Mouse (Mus musculus) left cerebral cortex, adult 11 months (tissue): ENCODE results near the gene Ppp1cc.
"Not testable (repeated sequence)": the region's sequence is repeated elsewhere in the genome, so short reads cannot be mapped to it uniquely, and the experiment has no call there.

Experiments
- DNase-seq: peaks from one replicate; pipeline ENCODE4 v3.0.0; 2022; ENCODE audit warnings: low spot score

Gene Ppp1cc

DNA sequence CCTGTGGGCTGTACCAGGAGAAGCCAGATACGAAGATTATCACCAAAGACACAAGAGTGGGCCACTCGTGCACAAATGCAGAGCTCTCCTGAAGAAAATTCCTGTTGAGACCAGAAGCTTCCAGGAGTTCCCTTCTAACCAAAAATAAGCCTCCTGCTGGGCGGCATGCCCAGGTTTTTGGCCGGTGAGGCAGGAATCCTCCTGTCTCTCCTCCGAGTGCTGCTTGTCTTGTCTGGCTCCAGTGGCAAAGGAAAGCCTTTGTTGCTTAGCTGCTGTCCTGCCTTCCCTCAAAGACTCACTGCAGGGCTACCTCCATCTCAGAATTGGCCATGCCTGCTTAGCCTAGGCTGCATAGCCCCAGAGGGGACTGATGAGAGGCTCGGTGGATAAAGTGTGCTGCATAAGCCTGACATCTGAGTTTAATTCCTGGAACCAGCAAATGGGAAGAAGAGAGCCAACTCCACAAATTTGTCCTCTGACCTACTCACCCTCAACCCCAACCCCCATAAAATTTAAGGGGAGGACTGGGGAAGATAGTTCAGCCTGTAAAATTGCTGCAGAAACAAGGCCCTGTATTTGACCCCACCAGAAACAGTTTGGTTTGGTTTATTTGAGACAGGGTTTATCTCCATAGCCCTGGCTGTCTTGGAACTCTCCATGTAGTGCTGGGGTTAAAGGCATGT, 7.3 kb downstream of the Ppp1cc start:
- DNase-seq = no peak

DNA sequence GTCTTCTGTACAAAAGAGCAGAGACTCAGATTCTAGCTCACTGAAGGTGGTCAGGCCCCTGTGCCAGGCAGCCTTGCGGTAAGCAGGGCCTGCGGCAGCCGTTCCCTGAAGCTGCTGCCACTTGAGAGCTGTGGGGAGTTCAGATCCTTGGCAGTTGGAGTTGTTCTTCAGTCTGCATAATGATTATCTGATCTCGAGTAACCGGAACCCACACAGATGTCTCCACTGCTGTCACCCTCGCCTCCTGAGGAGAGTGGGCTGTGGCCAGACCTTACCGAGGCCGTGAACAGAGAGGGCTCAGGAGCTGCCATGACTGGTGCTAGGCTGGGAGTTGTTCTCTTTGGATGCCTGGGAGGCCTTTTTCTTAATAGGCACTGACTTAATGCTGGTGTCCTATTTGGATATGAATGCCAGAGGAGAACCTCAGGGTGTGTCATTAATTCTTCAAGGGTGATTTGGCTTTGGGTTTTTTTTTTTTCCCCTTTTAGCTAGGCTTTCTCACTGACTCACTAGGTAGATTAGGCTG, 8.6 kb downstream of the Ppp1cc start:
- no peak for DNase-seq

DNA sequence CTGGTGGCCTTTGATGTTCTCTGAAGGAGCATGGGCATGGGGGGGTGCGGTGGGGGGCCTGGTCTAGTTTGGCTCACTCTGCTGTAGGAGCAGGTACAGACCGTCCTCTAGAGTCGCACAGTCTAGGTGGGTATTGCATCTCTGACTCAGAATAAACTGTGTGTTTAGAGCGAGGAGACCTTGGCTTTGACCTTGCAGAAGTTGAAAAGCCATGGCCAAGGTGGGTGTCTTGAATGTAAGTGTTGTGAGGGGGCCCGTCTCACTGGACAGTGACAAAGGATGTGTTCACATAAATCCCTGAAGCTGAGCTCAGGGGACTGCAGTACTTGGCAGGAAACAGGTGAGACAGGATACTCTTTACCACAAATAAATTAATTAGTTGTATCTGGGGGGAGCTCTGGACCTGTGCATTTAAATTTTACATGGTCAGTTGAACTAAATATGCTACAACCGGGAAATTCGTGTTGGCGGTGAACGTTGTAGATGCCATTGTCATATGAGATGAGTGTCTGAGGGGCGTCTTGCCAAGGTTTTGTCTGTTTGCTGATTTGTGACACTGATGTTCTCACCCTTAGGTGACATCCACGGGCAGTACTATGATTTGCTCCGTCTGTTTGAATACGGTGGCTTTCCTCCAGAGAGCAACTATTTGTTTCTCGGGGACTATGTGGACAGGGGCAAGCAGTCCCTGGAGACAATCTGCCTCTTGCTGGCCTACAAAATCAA, 10.4 kb downstream of the Ppp1cc start:
- DNase-seq = no peak

DNA sequence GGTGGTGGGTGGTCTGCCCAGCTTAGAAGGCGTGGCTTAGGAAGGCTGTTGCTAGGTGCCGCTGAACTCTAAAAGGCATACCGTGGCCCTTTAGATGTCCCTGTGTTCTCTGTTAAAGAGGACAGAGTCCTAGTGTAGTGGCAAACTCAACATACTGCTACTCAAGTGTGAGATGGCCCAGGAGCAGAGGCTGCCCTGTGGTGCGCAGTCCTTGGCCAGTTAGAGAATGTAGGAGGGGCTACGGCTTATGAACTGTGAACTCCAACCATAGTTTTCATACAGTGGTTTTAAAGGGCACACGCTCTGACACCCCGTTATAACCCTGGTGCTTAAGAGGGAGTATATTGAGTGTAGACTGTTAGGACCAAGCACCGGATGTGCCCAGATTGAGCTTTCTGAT, 13.0 kb downstream of the Ppp1cc start:
- no peak for DNase-seq

DNA sequence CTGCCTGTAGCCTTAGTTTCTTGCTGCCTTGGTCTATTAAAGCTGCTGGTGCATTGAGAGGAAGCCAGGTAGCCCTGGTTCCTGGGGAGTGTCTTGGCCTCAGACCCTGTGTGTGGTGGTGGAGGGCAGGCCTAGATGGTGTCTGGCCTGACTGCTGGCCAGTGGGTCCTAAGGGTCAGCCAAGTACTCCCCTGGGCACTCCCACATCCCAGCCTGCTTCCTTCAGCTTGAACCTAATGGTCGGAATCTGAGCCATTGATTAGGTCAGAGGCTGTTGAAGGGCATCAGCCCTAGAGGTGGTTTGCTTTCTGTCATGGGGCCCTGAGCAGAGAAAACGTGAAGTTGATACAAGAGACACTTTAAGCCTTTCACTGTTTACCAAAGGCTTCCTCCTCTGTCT, 17.3 kb downstream of the Ppp1cc start:
- no peak for DNase-seq

DNA sequence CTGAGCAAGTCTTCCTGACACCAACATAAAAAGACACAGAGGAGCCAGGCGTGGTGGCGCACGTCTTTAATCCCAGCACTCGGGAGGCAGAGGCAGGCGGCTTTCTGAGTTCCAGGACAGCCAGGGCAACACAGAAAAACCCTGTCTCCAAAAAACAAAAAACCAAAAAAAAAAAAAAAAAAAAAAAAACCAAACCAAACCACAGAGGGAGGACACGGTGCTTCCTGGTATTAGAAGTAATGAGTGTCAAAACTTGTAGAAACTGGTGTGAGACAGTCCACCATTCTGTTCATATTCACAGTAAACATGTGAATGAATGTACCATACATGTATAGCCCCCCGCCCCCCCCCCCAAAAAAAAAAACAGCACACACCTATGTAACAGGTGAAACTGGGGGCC, 17.9 kb downstream of the Ppp1cc start:
- DNase-seq = no peak

DNA sequence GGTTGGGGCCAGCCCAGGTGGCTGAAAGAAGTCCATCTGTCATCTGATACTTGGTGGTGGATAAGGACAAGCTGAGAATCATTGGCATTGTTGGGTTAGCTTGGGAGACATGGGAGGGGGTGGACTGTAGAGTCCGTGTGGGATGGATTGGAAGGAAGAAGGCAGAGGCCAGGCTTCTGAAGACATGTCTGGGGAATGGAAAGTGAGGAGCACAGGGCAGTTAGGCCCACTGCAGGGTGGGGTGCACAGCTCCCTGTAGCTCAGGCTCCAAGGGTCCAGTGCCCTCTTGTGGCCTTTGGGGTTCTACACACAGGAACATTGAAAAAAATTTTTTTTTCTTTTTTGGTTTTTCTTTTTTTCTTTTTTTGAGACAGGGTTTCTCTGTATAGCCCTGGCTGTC, 18.3 kb downstream of the Ppp1cc start:
- DNase-seq = no peak

DNA sequence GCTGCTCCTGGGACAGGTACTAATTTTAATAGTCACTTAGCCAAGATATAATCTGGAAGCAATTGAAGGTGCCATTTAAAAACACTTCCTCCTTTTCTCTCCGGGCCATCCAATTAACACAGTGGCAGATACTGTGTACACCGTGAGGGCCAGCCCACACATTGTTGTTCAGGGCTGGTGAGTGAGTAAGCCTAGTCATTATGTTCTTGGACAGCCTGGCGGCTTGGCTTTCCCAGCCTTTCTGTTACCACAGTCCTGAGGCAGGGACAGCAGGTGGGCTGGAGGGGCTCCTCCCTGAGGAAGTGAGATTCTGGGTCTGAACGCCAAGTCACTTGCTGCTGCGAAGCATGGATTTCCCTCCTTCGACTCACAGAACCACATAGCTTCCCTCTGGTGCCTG, 21.6 kb downstream of the Ppp1cc start:
- no peak for DNase-seq

DNA sequence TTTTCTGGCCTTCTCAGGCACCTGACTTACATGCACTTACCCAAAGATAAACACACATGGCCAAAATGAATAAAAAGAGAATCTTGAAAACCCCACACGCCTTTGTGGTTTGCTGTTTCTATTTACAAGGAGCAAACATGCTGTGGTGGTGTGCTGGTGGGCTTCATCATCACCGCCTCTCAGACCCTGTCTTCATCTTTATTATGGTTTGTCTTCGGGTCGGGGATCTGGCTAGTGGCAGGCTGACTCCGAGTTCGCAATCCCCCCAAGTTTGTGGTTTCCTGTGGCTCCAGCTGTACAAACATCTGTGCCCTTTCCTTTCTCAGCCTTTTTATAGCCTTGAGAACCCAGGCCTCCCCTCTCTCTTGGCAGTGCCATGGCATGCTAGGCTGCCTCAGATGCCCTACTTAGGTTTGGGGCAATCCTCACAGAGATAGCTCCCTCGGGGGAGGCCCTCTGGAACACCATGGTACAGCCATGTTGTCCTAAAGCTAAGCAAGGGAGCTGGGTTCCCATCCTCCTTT, 26.3 kb downstream of the Ppp1cc start:
- DNase-seq = no peak

DNA sequence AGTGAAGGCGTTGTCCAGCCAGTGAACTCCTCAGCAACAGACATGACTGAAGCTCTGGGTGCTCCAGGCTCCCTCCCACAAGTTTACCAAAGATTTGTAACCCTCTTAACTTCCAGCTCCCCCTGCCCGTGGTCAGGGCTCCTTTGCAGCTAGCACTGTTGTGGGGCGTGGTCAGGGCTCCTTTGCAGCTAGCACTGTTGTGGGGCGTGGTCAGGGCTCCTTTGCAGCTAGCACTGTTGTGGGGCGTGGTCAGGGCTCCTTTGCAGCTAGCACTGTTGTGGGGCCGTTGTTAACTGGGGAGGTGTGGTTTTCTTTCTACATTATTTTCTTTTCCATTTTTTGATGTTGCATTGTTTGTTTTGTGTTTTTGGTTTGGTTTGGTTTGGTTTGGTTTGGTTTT, 26.8 kb downstream of the Ppp1cc start:
- not testable (repeated sequence) for DNase-seq

DNA sequence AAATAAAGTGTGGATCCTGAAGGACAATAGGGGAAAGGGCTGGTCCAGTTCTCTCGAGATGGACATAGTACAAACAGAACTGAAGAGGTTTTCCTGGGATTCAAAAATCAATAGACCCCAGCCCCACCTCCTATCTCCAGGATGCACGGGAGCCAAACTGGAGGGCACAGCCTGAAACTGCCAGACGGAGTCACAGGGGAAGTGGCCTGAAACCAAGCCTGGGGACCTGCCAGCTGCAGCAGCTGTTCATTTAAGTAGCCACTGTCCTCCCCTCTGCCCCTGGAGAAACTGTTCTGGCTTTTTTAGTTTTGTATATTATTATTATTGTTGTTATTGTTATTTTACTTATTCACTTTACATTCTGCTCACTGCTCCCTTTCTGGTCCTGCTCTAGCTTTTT, 31.0 kb downstream of the Ppp1cc start:
- DNase-seq = no peak

DNA sequence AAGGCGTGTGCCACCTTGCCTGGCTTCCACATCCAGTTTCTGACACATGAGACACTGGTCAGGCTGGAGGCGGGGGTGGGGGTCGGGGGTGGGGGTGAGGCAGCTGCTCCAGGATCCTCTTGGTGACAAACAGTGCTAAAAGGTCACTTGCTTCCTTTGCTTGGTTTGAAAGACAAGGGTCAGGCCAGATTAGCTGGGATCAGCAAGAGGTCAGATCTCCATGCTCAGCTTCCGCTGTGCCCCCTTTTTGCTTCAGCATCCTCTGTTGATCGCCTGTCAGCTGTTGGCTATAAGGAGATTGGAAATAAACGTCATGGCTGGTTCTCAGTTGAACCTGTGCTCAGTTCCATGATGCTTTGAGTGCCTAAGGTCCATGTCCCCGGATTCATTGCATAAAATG, 32.4 kb downstream of the Ppp1cc start:
- DNase-seq = no peak

DNA sequence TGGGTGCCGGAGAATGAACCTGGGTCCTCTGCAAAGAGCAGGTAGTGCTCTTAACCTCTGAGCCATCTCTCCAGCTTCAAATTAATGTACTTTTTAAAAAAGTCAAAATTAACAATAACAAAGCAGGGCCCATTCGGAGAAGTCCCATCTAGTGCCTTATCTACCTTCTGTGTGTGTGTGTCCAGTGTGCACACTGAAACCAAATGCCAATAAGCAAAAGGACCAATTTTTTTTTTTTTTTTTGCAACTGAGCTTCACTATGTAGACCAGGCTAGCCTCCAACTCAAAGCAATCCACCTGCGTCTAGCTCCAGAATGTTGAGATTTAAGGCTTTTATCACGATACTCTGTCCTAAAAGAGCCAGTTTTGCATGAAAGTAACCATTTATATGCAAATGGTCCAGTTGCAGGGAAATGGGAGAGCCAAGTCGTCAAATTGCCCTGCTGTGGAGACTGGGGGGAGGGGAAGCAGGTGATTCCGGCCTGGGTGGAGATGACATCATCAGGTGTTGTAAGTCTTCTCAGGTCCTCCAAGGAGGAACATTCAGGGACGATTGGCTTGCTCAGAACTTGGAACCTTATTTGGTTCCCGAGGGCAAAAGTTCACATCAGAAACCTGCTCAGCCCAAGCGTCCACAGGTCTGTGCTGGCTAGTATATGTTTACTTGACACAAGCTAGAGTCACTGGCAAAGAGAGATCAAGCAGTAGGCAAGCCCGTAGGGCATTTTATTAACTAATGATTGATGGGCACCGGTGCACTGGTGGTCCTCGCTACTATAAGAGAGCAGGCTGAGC, 33.4 kb downstream of the Ppp1cc start:
- no peak for DNase-seq

DNA sequence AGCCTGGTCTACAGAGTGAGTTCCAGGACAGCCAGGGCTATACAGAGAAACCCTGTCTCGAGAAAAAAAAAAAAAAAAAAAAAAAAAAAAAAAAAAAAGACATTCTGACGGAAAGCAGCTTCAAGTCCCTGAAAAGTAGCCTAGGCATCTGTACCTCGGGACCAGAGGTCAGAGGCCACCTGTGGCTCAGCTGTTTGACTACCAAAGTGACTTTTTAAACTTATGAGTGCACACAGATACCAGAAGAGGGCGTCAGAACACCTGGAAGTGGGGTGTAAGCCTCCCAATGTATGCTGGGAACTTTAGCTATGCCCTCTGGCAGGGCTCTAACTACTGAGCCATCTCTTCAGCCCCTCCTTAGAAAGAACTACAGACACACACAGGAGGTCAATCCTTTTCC, 34.3 kb downstream of the Ppp1cc start:
- DNase-seq = no peak

DNA sequence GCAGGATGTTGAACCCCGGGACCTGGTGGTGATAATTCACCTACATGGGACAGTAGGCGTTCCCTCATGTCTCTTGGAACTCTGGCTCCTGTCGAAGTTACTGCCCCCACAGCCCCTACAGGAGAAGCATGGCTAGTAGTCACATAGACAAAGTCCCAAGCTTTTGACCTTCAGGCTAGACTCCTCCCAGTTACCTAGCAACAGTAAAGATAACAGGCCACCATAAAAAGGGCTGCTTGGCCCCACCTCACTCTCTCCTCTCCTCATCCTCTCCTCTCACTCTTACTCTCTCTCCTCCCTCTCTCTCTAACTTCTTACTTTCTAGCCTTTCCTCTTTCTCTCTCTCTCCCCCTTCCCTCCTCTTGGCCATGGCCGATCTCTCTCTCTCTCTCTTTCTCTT, 42.8 kb downstream of the Ppp1cc start:
- DNase-seq = no peak

DNA sequence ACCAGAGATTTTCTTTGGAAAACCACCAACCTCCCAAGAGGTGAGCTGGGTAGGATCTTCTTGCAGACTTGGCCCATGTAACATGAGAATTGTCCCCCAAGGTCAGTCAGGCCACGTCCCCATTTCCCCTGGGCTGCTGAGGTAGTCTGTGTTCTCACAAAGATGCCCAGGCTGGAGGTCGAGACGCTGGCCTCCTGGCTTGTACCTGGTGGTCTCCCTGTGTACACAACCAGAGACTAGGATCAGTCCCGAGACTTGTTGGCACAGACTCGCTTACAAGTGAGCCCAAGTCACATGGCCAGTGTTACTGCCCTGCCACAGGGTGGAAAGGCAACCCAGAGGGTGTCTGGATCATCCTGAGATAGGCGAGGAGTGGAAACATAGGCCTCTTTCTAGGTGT, 43.8 kb downstream of the Ppp1cc start:
- DNase-seq = no peak

DNA sequence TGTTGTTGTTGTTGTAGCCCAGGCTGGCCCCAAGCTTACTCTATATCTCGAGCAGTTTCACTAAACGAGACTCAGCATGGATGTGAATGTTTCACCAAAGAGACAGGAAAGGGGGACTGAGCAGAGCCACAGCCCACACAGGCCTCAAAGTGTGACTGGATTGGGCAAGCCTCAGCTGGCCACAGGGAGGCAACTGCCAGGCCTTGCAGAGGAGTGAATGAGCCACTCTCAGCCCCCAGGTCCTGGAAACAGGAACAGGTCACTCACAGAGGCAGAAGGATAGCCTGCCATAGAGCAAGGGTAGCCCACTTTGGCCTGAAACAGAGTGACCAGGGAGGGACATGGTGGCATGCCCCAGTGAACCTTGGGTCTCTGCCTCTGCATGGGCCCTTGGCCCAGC, 46.1 kb downstream of the Ppp1cc start:
- DNase-seq = no peak

DNA sequence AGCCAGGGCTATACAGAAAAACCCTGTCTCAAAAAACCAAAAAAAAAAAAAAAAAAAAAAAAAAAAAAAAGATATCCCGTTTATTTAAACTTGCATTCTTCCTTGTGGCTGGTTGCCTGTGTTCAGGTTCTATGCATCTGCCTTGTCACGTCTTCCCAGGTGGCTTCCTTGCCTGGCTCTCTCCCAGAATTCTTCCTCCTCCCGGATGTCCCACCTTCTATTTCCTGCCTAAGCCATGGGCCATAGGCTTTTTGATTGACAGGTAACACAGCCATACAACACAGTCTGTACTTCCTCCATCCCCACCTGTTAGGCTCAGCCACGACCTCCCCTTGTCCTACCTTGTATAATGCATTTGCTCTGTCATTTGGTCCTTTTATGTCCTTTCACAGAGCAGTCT, 48.4 kb downstream of the Ppp1cc start, which contains the start of gene Hvcn1:
Gene Hvcn1 (plus strand): TSS at position 330 of the 400 bp plus-strand sequence.
- DNase-seq = no peak

DNA sequence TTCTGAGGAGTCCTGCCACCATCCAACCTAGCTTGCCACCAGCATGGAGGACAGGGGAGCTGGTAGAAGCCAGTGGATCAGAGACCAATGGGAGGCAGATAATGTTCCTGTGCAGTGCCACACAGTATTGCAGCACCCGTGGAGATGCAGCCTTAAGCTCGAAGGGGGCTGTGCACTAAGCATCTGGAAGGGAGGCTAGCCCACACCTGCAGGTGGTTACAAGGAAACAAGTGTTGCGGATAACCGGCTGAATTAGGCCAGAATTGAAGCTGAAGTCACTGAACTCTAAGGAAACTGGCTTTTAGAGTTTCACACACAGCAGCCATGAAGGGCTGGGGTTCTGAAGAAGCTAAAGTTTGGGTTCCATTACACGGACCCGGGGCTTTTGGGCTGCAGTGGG, 50.8 kb downstream of the Ppp1cc start:
- DNase-seq = no peak

DNA sequence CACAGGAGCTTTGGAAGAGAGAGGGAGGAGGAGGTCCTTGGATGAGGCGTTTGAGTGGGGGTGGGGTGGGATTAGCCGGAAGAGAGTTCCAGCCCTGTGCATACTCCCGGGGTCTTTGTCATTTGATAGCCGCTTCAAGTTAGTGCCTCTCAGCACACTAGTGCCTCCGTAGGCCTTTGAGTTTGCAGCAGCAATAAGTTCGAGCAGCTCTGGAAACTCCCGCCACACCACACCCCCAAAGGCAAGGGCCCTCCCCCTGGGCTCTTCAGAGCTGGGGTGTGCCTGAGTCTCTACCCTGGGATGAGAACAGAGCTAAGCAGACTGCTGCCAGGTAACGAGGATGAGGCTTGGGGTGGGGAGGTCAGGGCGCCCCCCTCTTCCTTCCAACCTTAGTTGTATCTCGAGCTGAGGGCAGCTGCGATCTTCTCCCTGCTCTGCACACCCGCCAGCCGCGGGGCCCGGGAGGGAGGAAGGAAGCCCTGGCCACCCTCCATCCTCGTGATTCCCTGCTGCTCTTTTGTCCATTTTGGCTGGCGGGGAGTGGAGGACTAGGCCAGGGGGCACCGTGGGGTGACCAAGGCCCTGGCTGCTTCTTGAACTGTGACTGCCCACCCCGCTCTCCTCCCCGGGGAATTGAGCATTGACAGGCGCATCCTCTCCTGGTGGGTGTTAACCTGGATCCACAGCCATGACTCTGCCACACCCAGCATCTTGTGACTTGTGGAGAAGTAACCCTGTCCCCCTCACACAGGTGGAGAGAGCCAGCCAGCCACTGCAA, 51.7 kb downstream of the Ppp1cc start:
- no peak for DNase-seq

DNA sequence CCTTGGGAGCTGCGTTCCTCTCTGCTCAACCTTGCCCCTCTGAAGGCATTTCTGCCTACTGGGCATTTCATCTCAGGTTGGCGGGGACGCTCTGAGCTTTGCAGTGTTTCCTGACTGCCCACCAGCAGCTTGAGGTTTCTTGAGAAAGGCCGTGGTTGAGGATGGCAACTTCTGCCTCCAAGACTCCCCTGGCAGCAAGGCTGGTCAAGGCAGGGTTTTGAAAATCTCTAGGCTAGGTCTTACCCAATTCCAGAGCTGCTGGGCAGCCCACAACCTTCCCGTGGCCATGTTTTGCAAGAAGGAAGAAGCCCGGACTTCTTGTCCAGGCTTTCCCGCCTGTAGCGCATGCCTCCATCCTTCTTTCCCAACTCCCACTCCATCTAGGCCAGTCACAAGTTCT, 52.8 kb downstream of the Ppp1cc start:
- DNase-seq = no peak

DNA sequence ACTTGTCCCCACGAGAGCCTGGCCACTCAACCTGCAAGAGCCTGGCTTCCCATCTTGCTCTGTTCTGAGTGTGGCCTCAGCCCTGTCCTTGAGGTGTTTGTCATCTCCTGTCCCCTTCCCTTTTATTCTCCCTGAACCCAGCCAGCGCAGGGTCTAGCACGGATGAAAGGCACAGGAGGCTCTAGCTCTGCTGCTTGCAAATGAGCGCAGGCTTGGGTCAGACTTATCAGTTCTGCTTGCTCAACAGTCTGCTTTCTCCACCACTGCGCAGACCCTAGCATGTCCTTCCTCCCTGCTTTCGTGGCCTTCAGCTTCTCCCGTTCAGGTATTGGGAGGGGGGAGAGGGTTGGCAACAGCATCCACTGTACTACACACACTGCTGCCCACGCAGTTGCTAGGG, 54.0 kb downstream of the Ppp1cc start:
- DNase-seq = no peak
